Mouse (Mus musculus): ENCODE data around the gene Ptges3. TPM values are rescaled to one million over a fixed set of nuclear protein-coding genes. Genes with fewer than 3 reads are reported as not detected.
A peak's percentile ranks its signal among the peaks of the same experiment; 100 is the strongest.

The Ptges3 gene
- polyA plus RNA-seq (2014; fragmentation: Nextera tagmentation; extraction: Ambion mirVana): 426 and 447 TPM in 2 replicates

- 0 out of 2 replicates have a peak, but pooled peaks cover 1% of the 10 kb centered on the region for H3K36me3 ChIP-seq (ENCODE audit: control insufficient read depth, insufficient read depth, low read length)
- H3K9me3 ChIP-seq (replicated peaks; ENCODE audit: control insufficient read depth, low read length): no peaks in the 10 kb centered on the region
- peak within 1 kb of the TSS; percentile 99 for H3K27ac ChIP-seq (ENCODE audit: low read depth, low read length)
- peaks cover 14% of the 10 kb centered on the region for H3K4me1 ChIP-seq (ENCODE audit: control insufficient read depth, insufficient read depth, low read length)
- H3K4me2 ChIP-seq (ENCODE audit: low read length): peak within 1 kb of the TSS; percentile 82
- H3K4me3 ChIP-seq (ENCODE audit: low read depth, low read length): peak within 1 kb of the TSS; percentile 89
- peak within 1 kb of the TSS; percentile 89 for H3K9ac ChIP-seq (ENCODE audit: low read length)
- ATAC-seq (peak; percentile 94), DNase-seq (ENCODE audit: low spot score) (peak; percentile 98)
- no peaks in the 10 kb centered on the region for H3K27me3 ChIP-seq (replicated peaks; ENCODE audit: control insufficient read depth, insufficient read depth, low read length)
- under 1% methylated on average over 62 of the region's 72 CpGs for WGBS
Observed at GRCm38 (mm10) chr10:128058601-128059151, at the start of gene Ptges3. Gene Ptges3 (plus strand): TSS chr10:128058954.

- WGBS: 85% methylated on average over 5 of the region's 5 CpGs
- no peak overlapping the region for H3K27ac ChIP-seq (ENCODE audit: low read depth, low read length)
- ATAC-seq (no peak), DNase-seq (ENCODE audit: low spot score) (no peak)
- no peaks in the 10 kb centered on the region for H3K36me3 ChIP-seq (ENCODE audit: control insufficient read depth, insufficient read depth, low read length)
- H3K27me3 ChIP-seq (replicated peaks; ENCODE audit: control insufficient read depth, insufficient read depth, low read length): no peaks in the 10 kb centered on the region
- H3K4me1 ChIP-seq (ENCODE audit: control insufficient read depth, insufficient read depth, low read length): no peaks in the 10 kb centered on the region
- no peak overlapping the region for H3K9ac ChIP-seq (ENCODE audit: low read length)
- H3K9me3 ChIP-seq (replicated peaks; ENCODE audit: control insufficient read depth, low read length): no peaks in the 10 kb centered on the region
- H3K4me3 ChIP-seq (ENCODE audit: low read depth, low read length): no peak overlapping the region
- H3K4me2 ChIP-seq (ENCODE audit: low read length): no peak overlapping the region
Observed at GRCm38 (mm10) chr10:128009735-128010134, 49.0 kb upstream of the Ptges3 start.

- peak within 1 kb of the TSS; percentile 66 for H3K9ac ChIP-seq (ENCODE audit: low read length)
- H3K4me2 ChIP-seq (ENCODE audit: low read length): peak within 1 kb of the TSS; percentile 70
- WGBS: 5% methylated on average over 31 of the region's 31 CpGs
- H3K4me3 ChIP-seq (ENCODE audit: low read depth, low read length): peak within 1 kb of the TSS; percentile 51
- H3K36me3 ChIP-seq (ENCODE audit: control insufficient read depth, insufficient read depth, low read length): peaks cover 14% of the 10 kb centered on the region
- no peaks in the 10 kb centered on the region for H3K9me3 ChIP-seq (replicated peaks; ENCODE audit: control insufficient read depth, low read length)
- 0 out of 2 replicates have a peak within 1 kb of the TSS, but pooled peaks have one; percentile 6 for H3K27ac ChIP-seq (ENCODE audit: low read depth, low read length)
- H3K4me1 ChIP-seq (ENCODE audit: control insufficient read depth, insufficient read depth, low read length): no peaks in the 10 kb centered on the region
- no peaks in the 10 kb centered on the region for H3K27me3 ChIP-seq (replicated peaks; ENCODE audit: control insufficient read depth, insufficient read depth, low read length)
- ATAC-seq (peak; percentile 96), DNase-seq (ENCODE audit: low spot score) (peak; percentile 93)
Observed at GRCm38 (mm10) chr10:128015068-128015934, 43.5 kb upstream of the Ptges3 start, which contains the start of gene Prim1. Gene Prim1 (plus strand): TSS chr10:128015168.

- Histone ChIP-seq H3K4me3 (ENCODE audit: low read depth, low read length) (no peak overlapping the region), H3K9me3 (replicated peaks; ENCODE audit: control insufficient read depth, low read length) (no peaks in the 10 kb centered on the region), H3K4me2 (ENCODE audit: low read length) (no peak overlapping the region), H3K36me3 (ENCODE audit: control insufficient read depth, insufficient read depth, low read length) (peaks cover 67% of the 10 kb centered on the region), H3K4me1 (ENCODE audit: control insufficient read depth, insufficient read depth, low read length) (no peaks in the 10 kb centered on the region), H3K27ac (ENCODE audit: low read depth, low read length) (no peak overlapping the region), H3K27me3 (replicated peaks; ENCODE audit: control insufficient read depth, insufficient read depth, low read length) (no peaks in the 10 kb centered on the region), H3K9ac (ENCODE audit: low read length) (no peak overlapping the region)
- no peak for ATAC-seq
- 96% methylated on average over 5 of the region's 5 CpGs for WGBS
- no peak for DNase-seq (ENCODE audit: low spot score)
Observed at GRCm38 (mm10) chr10:128022196-128022595, 36.6 kb upstream of the Ptges3 start.

- no peaks in the 10 kb centered on the region for H3K4me1 ChIP-seq (ENCODE audit: control insufficient read depth, insufficient read depth, low read length)
- no peak overlapping the region for H3K4me3 ChIP-seq (ENCODE audit: low read depth, low read length)
- no peaks in the 10 kb centered on the region for H3K27me3 ChIP-seq (replicated peaks; ENCODE audit: control insufficient read depth, insufficient read depth, low read length)
- ATAC-seq (no peak), DNase-seq (ENCODE audit: low spot score) (no peak)
- H3K36me3 ChIP-seq (ENCODE audit: control insufficient read depth, insufficient read depth, low read length): peaks cover 68% of the 10 kb centered on the region
- H3K9me3 ChIP-seq (replicated peaks; ENCODE audit: control insufficient read depth, low read length): no peaks in the 10 kb centered on the region
- WGBS: 96% methylated on average over 10 of the region's 10 CpGs
- H3K4me2 ChIP-seq (ENCODE audit: low read length): no peak overlapping the region
- H3K9ac ChIP-seq (ENCODE audit: low read length): no peak overlapping the region
- no peak overlapping the region for H3K27ac ChIP-seq (ENCODE audit: low read depth, low read length)
Observed at GRCm38 (mm10) chr10:128023496-128023895, 35.3 kb upstream of the Ptges3 start.

GRCm38 (mm10) chr10:128029931-128030330, 28.8 kb upstream of the Ptges3 start:
- H3K27me3 ChIP-seq (replicated peaks; ENCODE audit: control insufficient read depth, insufficient read depth, low read length): no peaks in the 10 kb centered on the region
- H3K4me2 ChIP-seq (ENCODE audit: low read length): no peak overlapping the region
- peaks cover 4% of the 10 kb centered on the region; the same call in 1 of the 2 replicates for H3K4me1 ChIP-seq (ENCODE audit: control insufficient read depth, insufficient read depth, low read length)
- H3K36me3 ChIP-seq (ENCODE audit: control insufficient read depth, insufficient read depth, low read length): peaks cover 52% of the 10 kb centered on the region
- no peak overlapping the region for H3K4me3 ChIP-seq (ENCODE audit: low read depth, low read length)
- 93% methylated on average over 7 of the region's 7 CpGs for WGBS
- ATAC-seq (no peak), DNase-seq (ENCODE audit: low spot score) (no peak)
- no peak overlapping the region for H3K9ac ChIP-seq (ENCODE audit: low read length)
- H3K27ac ChIP-seq (ENCODE audit: low read depth, low read length): no peak overlapping the region
- no peaks in the 10 kb centered on the region for H3K9me3 ChIP-seq (replicated peaks; ENCODE audit: control insufficient read depth, low read length)

GRCm38 (mm10) chr10:128030860-128031259, 27.9 kb upstream of the Ptges3 start:
- Histone ChIP-seq H3K4me2 (ENCODE audit: low read length) (no peak overlapping the region), H3K9me3 (replicated peaks; ENCODE audit: control insufficient read depth, low read length) (no peaks in the 10 kb centered on the region), H3K27ac (ENCODE audit: low read depth, low read length) (no peak overlapping the region), H3K4me3 (ENCODE audit: low read depth, low read length) (no peak overlapping the region), H3K27me3 (replicated peaks; ENCODE audit: control insufficient read depth, insufficient read depth, low read length) (no peaks in the 10 kb centered on the region), H3K4me1 (ENCODE audit: control insufficient read depth, insufficient read depth, low read length) (peaks cover 4% of the 10 kb centered on the region; the same call in 1 of the 2 replicates), H3K36me3 (ENCODE audit: control insufficient read depth, insufficient read depth, low read length) (peaks cover 46% of the 10 kb centered on the region), H3K9ac (ENCODE audit: low read length) (no peak overlapping the region)
- DNase-seq (ENCODE audit: low spot score): no peak
- no peak for ATAC-seq
- WGBS: 80% methylated on average over 2 of the region's 2 CpGs

- peak overlapping the region; percentile 87 for H3K4me3 ChIP-seq (ENCODE audit: low read depth, low read length)
- peak; percentile 32 for DNase-seq (ENCODE audit: low spot score)
- H3K9ac ChIP-seq (ENCODE audit: low read length): peak overlapping the region; percentile 98
- H3K27me3 ChIP-seq (replicated peaks; ENCODE audit: control insufficient read depth, insufficient read depth, low read length): no peaks in the 10 kb centered on the region
- peak overlapping the region; percentile 3; the same call in 1 of the 2 replicates for H3K27ac ChIP-seq (ENCODE audit: low read depth, low read length)
- H3K9me3 ChIP-seq (replicated peaks; ENCODE audit: control insufficient read depth, low read length): no peaks in the 10 kb centered on the region
- H3K4me1 ChIP-seq (ENCODE audit: control insufficient read depth, insufficient read depth, low read length): peaks cover 16% of the 10 kb centered on the region
- no peak for ATAC-seq
- H3K36me3 ChIP-seq (ENCODE audit: control insufficient read depth, insufficient read depth, low read length): peaks cover 34% of the 10 kb centered on the region
- peak overlapping the region; percentile 94 for H3K4me2 ChIP-seq (ENCODE audit: low read length)
- WGBS: 5% methylated on average over 10 of the region's 10 CpGs
Observed at GRCm38 (mm10) chr10:128036746-128037425, 21.9 kb upstream of the Ptges3 start.
